Mouse (Mus musculus) small intestine, adult 2 months (tissue): Measurements from ENCODE around the gene Spata2. TPM values are rescaled to one million over a fixed set of nuclear protein-coding genes. Genes with fewer than 3 reads are reported as not detected.

Source experiments
- H3K27ac ChIP-seq: fragments of 200-500 bp; 2 replicates; pipeline ENCODE4 v1.5.1; 2012; ENCODE audit warnings: low read depth, low read length, control low read depth, inconsistent platforms; ENCODE audit not compliant: insufficient read depth
- H3K27me3 ChIP-seq: fragments of 200-500 bp; 2 replicates; pipeline ENCODE4 v1.6.1; 2012; ENCODE audit warnings: mild to moderate bottlenecking, moderate library complexity, low read length, inconsistent platforms; ENCODE audit not compliant: control insufficient read depth, insufficient read depth
- H3K36me3 ChIP-seq: fragments of 200-500 bp; 2 replicates; pipeline ENCODE4 v1.6.1; 2012; ENCODE audit warnings: mild to moderate bottlenecking, low read length, control low read depth, inconsistent platforms; ENCODE audit not compliant: control insufficient read depth, insufficient read depth
- H3K4me1 ChIP-seq: fragments of 200-500 bp; 2 replicates; pipeline ENCODE4 v1.6.1; 2012; ENCODE audit warnings: low read length, inconsistent platforms, mixed read lengths; ENCODE audit not compliant: control insufficient read depth, insufficient read depth, insufficient read length
- H3K4me3 ChIP-seq: fragments of 200-500 bp; 2 replicates; pipeline ENCODE4 v1.5.1; 2012; ENCODE audit warnings: low read depth, mild to moderate bottlenecking, control low read depth, inconsistent platforms, low read length, moderate library complexity
- CTCF ChIP-seq: fragments of 200-500 bp; IDR thresholded peaks from 2 replicates; pipeline ENCODE4 v1.5.1; 2012; ENCODE audit warnings: low read depth, mild to moderate bottlenecking, control low read depth, inconsistent platforms, low read length, moderate library complexity, mixed read lengths; ENCODE audit not compliant: insufficient replicate concordance, insufficient read length; ENCODE audit errors: extremely low read depth
- POLR2A ChIP-seq: fragments of 200-500 bp; IDR thresholded peaks from 2 replicates; pipeline ENCODE4 v1.6.1; 2012; ENCODE audit warnings: low read depth, mild to moderate bottlenecking, control low read depth, inconsistent platforms, low read length, moderate library complexity
- WGBS: fragments of 180-500 bp; shearing (Covaris S2); methylation state at CpG from one replicate; pipeline ENCODE4 v1.1.7; 2018; 5-methylcytosine and 5-hydroxymethylcytosine counted together
- polyA plus RNA-seq: library from polyadenylated mRNA; depleted of rRNA; stranded (reverse); fragments of >200 nt; gene quantifications from 2 replicates; pipeline ENCODE4 v1.2.3, GENCODE M21; 2012

Spata2 gene
- polyA plus RNA-seq, 1 experiment, result 54.9 TPM

DNA sequence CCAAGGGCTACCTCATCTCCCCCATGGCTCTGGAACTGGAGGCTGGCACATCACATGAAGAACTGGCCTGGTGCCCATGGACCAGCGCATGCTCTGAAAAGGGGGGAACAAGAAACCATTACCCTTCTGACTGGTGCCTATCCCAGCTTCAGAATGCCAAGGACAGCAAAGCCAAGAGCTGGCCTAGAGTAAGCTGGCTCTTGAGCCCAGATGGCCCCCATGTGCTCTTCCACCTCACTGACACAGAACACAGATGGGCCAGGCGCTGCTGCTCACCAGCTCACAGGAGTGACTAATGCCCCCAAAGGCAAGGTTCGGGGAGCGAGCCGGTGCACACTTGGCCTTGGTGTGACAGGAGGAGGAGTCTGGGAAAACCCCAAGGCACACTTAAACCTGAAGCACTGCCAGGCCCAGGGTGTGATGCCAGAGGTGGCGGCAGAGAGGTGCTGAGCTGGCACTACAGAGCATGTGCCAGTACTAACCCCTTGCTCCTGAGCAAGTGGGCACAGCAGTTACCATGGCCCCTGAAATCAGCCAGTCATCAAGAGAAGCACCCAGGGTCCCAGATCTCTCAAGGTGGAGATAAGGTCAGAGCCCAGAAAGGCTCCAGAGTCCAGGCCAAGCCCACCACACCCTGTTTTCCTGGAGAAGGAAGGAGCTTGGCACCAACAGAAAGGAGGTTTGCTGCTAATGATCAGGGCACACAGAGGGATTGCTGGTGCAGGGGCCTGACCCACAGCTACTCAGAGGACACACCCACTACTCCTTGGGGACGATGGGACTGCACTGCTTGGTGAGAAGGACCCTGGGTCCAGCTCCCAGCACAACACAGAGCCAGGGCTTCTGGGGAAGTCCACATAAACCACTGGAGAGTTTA, 6.9 kb downstream of the Spata2 start:
- Histone ChIP-seq H3K36me3 (peaks cover 44% of the 10 kb centered on the region), H3K4me1 (peaks cover 46% of the 10 kb centered on the region), H3K27ac (peak overlapping the region; percentile 90), H3K4me3 (peak overlapping the region; percentile 45), H3K27me3 (no peaks in the 10 kb centered on the region)
- peak; percentile 11; the same call in 1 of the 2 replicates for TF ChIP-seq POLR2A
- TF ChIP-seq CTCF, result no peak
- 18% methylated on average over 7 of the region's 7 CpGs for WGBS

DNA sequence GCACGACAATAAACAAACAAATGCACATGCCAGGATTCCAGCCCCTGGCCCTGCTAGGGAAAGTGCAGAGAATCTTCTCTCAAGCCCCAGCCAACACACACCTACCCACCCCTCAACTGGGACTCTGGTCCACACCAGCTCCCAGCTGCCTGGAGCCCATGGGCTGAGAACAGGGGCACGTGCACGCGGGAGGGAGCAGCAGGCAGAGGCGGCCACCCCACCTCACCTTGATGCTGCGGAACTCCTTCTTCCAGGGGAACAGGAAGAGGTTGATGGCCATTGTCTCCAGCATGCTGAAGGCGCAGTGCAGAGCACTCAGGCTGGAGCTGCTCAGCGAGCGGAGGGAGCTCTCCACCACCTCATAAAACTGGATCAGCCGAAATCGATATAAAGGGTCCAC, 7.8 kb downstream of the Spata2 start:
- Histone ChIP-seq H3K4me1 (peaks cover 49% of the 10 kb centered on the region), H3K27me3 (no peaks in the 10 kb centered on the region), H3K27ac (peak overlapping the region; percentile 90), H3K4me3 (peak overlapping the region; percentile 45), H3K36me3 (peaks cover 48% of the 10 kb centered on the region)
- no peak for TF ChIP-seq POLR2A
- TF ChIP-seq CTCF, result no peak
- WGBS, result 63% methylated on average over 11 of the region's 11 CpGs

- H3K27me3 ChIP-seq, result no peaks in the 10 kb centered on the region
- peaks cover 56% of the 10 kb centered on the region for H3K4me1 ChIP-seq
- no peak for TF ChIP-seq CTCF
- no peak for TF ChIP-seq POLR2A
- peaks cover 47% of the 10 kb centered on the region for H3K36me3 ChIP-seq
- H3K27ac ChIP-seq, result no peak overlapping the region
- no peak overlapping the region for H3K4me3 ChIP-seq
- WGBS, result 96% methylated on average over 24 of the region's 24 CpGs
Observed at GRCm38 (mm10) chr2:167483827-167484410, 8.8 kb downstream of the Spata2 start.

DNA sequence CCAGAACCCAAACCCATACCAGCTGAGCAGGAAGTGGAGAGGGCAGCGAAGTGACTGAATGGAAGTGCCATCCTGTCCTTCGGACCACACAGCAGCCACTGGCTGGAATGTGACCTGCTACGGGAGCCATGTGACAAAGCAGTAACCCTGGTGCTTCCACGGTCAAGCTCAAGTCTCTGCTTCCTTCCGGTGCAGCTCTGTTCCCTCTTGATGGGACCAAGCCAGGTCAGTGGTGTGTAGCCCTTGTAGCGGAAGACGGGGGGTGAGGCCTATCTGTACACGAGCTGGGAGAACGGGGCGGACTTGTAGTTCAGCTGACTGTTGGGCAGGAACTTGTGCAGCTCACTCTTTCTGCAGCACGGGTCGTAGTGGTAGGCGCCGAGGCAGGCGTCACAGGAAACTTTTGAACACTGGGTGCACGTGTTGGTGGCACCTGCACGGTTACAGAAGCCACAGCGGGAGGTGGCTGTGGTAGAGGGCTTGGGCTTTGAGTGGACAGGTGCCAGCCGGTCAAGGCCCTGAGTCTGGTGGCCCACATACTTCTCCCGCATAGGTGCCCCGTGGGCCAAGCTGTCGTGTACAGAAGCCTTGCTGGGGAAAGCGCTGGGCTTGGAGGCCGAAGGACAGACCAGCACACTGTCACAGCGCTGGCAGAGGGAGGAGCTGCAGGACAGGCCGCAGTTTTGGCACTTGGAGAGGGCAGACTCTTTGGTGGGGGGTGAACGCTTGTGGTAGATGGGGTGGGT, 9.4 kb downstream of the Spata2 start:
- H3K36me3 ChIP-seq, result peaks cover 42% of the 10 kb centered on the region
- no peak overlapping the region for H3K4me3 ChIP-seq
- WGBS, result 91% methylated on average over 27 of the region's 27 CpGs
- TF ChIP-seq POLR2A, result no peak
- no peak for TF ChIP-seq CTCF
- H3K27me3 ChIP-seq, result no peaks in the 10 kb centered on the region
- peaks cover 61% of the 10 kb centered on the region for H3K4me1 ChIP-seq
- H3K27ac ChIP-seq, result no peak overlapping the region

DNA sequence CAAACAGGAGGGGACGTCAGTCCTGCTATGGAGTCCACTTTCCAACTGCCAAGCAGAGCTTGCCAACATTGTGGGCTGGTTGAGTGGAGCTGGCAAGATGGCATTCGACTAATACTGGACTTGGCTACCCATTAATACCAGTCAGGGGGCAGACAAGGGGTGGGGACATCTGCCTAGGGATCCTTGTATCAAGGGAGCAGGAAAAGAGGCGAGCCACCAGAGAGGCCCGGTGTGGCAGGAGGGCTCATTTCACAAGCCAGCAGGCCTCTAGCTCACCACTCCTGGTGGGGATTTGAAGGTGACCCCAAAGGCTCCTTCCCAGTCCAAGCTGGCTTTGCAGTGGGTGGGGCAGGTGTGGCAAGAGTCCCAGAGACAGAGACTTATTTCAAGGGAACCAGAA, 10.0 kb downstream of the Spata2 start:
- no peaks in the 10 kb centered on the region for H3K27me3 ChIP-seq
- peak overlapping the region; percentile 17; the same call in 1 of the 2 replicates for H3K27ac ChIP-seq
- 76% methylated on average over 4 of the region's 4 CpGs for WGBS

GRCm38 (mm10) chr2:167479501-167479900, 13.2 kb downstream of the Spata2 start:
- Histone ChIP-seq H3K4me3 (no peak overlapping the region), H3K27me3 (no peaks in the 10 kb centered on the region), H3K27ac (peak overlapping the region; percentile 81), H3K36me3 (peaks cover 45% of the 10 kb centered on the region), H3K4me1 (peaks cover 31% of the 10 kb centered on the region)
- TF ChIP-seq POLR2A (no peak), CTCF (no peak)
- WGBS, result 15% methylated on average over 1 of the region's 1 CpGs

More for the DNA sequence above, 10.0 kb downstream of the Spata2 start:
- TF ChIP-seq CTCF, result no peak
- TF ChIP-seq POLR2A, result no peak
- Histone ChIP-seq H3K4me1 (peaks cover 63% of the 10 kb centered on the region), H3K4me3 (no peak overlapping the region), H3K36me3 (peaks cover 37% of the 10 kb centered on the region)
